Mouse (Mus musculus): Measurements from ENCODE around the gene Tmem52. TPM values are rescaled to one million over a fixed set of nuclear protein-coding genes. Genes with fewer than 3 reads are reported as not detected.

Gene Tmem52
- polyA plus RNA-seq, 1 experiment from 2014 or later: not detected

DNA sequence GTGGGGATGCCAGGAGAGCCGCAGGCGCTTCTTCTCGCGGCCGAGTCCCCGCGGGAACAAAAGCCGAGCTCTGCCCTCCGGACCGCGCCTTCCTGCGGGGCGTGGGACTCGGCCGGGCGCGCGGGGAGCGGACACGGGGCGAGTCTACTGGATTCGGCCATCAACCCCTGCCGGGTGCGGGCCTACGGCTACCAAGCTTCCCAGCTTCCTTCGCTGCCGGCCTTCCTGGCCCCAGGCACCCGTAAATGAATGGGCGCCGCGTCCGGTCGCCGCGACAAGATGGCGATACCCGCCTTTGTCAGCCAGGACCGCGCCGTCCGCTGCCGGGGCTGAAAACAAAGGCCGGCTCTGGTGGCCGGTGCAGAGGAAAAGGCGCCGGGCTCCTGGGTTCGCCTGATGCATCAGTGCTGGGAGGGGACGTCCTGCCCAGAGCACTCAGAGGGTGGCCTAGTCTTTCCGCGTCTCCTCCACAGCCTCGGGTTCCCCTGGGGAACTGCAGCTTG lies 23.3 kb downstream of the Tmem52 start:
- peaks cover 51% of the 10 kb centered on the region for H3K4me1 ChIP-seq (replicated peaks)
- no peaks in the 10 kb centered on the region for H3K36me3 ChIP-seq
- peak overlapping the region; percentile 97 for H3K27ac ChIP-seq
- H3K9ac ChIP-seq: peak overlapping the region; percentile 100
- no peak for ATAC-seq (ENCODE audit: low FRiP score)
- peak overlapping the region; percentile 82 for H3K4me2 ChIP-seq
- under 1% methylated on average over 51 of the region's 51 CpGs for WGBS
- no peaks in the 10 kb centered on the region for H3K9me3 ChIP-seq
- no peaks in the 10 kb centered on the region for H3K27me3 ChIP-seq
- peak overlapping the region; percentile 99 for H3K4me3 ChIP-seq

- no peaks in the 10 kb centered on the region for H3K36me3 ChIP-seq
- 80% methylated on average over 4 of the region's 4 CpGs for WGBS
- no peaks in the 10 kb centered on the region for H3K27me3 ChIP-seq
- no peak overlapping the region for H3K27ac ChIP-seq
- peak overlapping the region; percentile 82; the same call in 1 of the 2 replicates for H3K4me2 ChIP-seq
- no peak overlapping the region for H3K9ac ChIP-seq
- ATAC-seq (ENCODE audit: low FRiP score): no peak
- peaks cover 38% of the 10 kb centered on the region for H3K4me1 ChIP-seq (replicated peaks)
- H3K9me3 ChIP-seq: no peaks in the 10 kb centered on the region
- H3K4me3 ChIP-seq: no peak overlapping the region
These were observed 26.0 kb downstream of the Tmem52 start for GRCm38 (mm10) chr4:155494891-155495290.

DNA sequence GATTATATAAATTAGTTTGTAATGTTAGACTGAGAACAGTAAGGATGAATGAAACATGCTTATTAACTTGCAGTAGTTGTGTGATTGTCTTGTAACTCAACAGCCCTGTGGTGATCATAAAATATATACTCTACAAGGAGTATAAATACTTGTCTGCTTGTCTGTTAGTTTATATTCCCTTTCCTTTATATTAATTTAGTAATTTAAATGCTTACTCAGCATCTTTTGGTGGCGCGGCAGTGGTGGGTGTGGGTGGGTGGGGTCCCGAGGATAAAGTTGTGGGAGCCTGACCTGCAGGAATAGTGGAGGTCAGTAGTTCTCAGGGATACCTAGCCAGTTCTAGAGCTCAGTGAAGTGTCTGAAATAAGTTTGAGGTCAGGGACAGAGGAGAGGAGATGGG lies 29.0 kb downstream of the Tmem52 start:
- Histone ChIP-seq H3K27me3 (no peaks in the 10 kb centered on the region), H3K9ac (no peak overlapping the region), H3K4me3 (no peak overlapping the region), H3K27ac (no peak overlapping the region), H3K9me3 (no peaks in the 10 kb centered on the region), H3K36me3 (peaks cover 4% of the 10 kb centered on the region; the same call in 1 of the 2 replicates), H3K4me2 (no peak overlapping the region), H3K4me1 (replicated peaks) (peaks cover 35% of the 10 kb centered on the region)
- no peak for ATAC-seq (ENCODE audit: low FRiP score)
- WGBS: 83% methylated on average over 3 of the region's 3 CpGs

DNA sequence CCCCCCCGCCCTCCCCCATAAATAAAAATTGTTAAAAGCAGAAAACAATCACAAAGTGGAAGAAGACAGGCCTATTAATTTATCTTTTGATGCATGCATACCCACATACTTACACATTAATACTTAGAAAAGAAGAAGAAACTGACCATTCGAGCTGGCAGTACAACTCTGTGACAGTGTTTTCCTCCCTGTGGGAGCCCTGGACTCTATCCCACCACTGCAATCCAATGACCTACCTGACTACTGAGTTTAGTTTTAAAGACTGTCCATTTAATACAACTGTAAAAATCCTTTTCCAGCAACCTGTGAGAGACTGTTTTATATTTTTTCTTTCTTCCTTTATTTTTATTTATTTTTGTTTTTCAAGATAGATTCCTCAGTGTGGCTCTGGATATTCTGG lies 32.2 kb downstream of the Tmem52 start:
- no peak for ATAC-seq (ENCODE audit: low FRiP score)

DNA sequence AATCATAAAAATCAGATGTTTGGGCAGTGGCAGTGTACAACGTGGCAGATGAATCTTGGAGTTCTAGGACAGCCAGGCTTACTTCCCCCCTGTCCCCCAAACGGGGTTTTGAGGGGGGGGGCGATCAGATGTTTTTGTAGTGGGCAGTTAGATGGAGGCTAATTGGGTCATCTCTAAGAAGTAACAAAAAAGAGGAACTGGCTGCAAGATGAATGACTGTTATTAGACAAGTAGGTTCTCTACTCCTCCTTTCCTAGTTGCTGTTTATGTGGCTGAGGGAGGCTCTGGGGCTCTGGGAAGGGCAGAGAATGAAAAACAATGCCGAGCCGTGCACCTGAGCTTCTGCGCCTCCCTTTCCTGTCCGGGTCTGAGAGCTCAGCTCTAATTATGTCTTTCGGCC lies 36.2 kb downstream of the Tmem52 start:
- Histone ChIP-seq H3K9ac (no peak overlapping the region), H3K4me1 (replicated peaks) (peaks cover 43% of the 10 kb centered on the region), H3K4me3 (no peak overlapping the region), H3K27me3 (no peaks in the 10 kb centered on the region), H3K4me2 (no peak overlapping the region), H3K9me3 (no peaks in the 10 kb centered on the region), H3K36me3 (peaks cover 4% of the 10 kb centered on the region; the same call in 1 of the 2 replicates), H3K27ac (peak overlapping the region; percentile 1; the same call in 1 of the 2 replicates)
- ATAC-seq (ENCODE audit: low FRiP score): no peak
- WGBS: 75% methylated on average over 8 of the region's 8 CpGs

More for the DNA sequence above, 32.2 kb downstream of the Tmem52 start:
- peaks cover 4% of the 10 kb centered on the region; the same call in 1 of the 2 replicates for H3K36me3 ChIP-seq
- no peak overlapping the region for H3K27ac ChIP-seq
- no peaks in the 10 kb centered on the region for H3K9me3 ChIP-seq
- WGBS: 75% methylated on average over 2 of the region's 2 CpGs
- no peak overlapping the region for H3K4me3 ChIP-seq
- no peak overlapping the region for H3K9ac ChIP-seq
- no peaks in the 10 kb centered on the region for H3K27me3 ChIP-seq
- H3K4me2 ChIP-seq: no peak overlapping the region
- peaks cover 38% of the 10 kb centered on the region for H3K4me1 ChIP-seq (replicated peaks)

- Histone ChIP-seq H3K27ac (no peak overlapping the region), H3K4me2 (no peak overlapping the region), H3K36me3 (peaks cover 4% of the 10 kb centered on the region; the same call in 1 of the 2 replicates), H3K9ac (no peak overlapping the region), H3K4me3 (no peak overlapping the region), H3K4me1 (replicated peaks) (peaks cover 48% of the 10 kb centered on the region), H3K27me3 (no peaks in the 10 kb centered on the region), H3K9me3 (no peaks in the 10 kb centered on the region)
- 84% methylated on average over 5 of the region's 5 CpGs for WGBS
- no peak for ATAC-seq (ENCODE audit: low FRiP score)
These were observed 36.9 kb downstream of the Tmem52 start for GRCm38 (mm10) chr4:155505671-155506295.

GRCm38 (mm10) chr4:155508614-155509013 lies 39.7 kb downstream of the Tmem52 start:
- Histone ChIP-seq H3K27ac (no peak overlapping the region), H3K4me3 (no peak overlapping the region), H3K36me3 (no peaks in the 10 kb centered on the region), H3K9me3 (no peaks in the 10 kb centered on the region), H3K9ac (no peak overlapping the region), H3K4me2 (no peak overlapping the region), H3K4me1 (replicated peaks) (peaks cover 41% of the 10 kb centered on the region), H3K27me3 (no peaks in the 10 kb centered on the region)
- WGBS: 94% methylated on average over 4 of the region's 4 CpGs
- ATAC-seq (ENCODE audit: low FRiP score): no peak

DNA sequence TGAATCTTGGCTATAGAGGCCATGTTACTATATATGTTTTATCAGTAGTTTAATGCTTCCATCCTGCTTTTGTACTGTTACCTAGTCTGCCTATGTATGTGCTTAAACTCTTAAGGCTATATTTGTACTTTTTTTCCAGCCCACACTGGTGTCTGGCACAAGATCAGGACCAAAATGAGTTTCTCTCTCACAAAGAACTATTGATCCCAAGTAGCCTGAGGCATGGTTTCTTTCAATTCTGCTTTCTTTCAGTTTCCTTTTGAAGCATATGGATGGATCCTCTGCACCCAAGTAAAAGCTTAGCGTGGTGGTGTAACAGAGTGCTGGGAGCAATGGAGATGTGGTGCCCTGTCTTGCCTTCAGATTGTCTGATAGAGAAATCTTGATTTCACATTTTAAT lies 42.1 kb downstream of the Tmem52 start:
- no peak overlapping the region for H3K27ac ChIP-seq
- no peak overlapping the region for H3K4me2 ChIP-seq
- no peaks in the 10 kb centered on the region for H3K9me3 ChIP-seq
- peaks cover 21% of the 10 kb centered on the region for H3K4me1 ChIP-seq (replicated peaks)
- no peak overlapping the region for H3K4me3 ChIP-seq
- H3K9ac ChIP-seq: no peak overlapping the region
- no peaks in the 10 kb centered on the region for H3K27me3 ChIP-seq
- WGBS: 78% methylated on average over 1 of the region's 1 CpGs
- H3K36me3 ChIP-seq: no peaks in the 10 kb centered on the region
- ATAC-seq (ENCODE audit: low FRiP score): no peak

DNA sequence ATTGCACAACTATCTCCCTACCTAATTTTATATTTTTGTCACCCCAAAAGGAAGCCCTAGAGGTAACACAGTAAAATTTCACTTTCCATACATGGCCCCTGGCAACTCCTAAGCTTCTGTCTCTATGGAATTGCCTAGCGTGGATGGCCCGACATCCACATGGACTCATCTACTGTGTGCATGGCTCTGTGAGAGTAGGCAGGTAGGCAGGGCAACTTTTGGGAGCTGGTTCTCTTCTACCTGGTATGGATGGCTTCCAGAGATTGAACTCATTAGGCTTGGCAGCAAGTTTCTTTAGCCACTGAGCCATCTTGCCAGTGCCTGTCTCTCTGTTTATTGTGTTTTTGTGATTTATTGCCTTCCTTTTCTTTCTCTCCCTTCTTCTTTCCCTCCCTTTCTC lies 45.9 kb downstream of the Tmem52 start:
- ATAC-seq (ENCODE audit: low FRiP score): no peak
- no peaks in the 10 kb centered on the region for H3K27me3 ChIP-seq
- WGBS: 74% methylated on average over 2 of the region's 2 CpGs
- H3K9ac ChIP-seq: no peak overlapping the region
- no peak overlapping the region for H3K4me2 ChIP-seq
- H3K27ac ChIP-seq: no peak overlapping the region
- H3K9me3 ChIP-seq: no peaks in the 10 kb centered on the region
- no peak overlapping the region for H3K4me3 ChIP-seq
- H3K4me1 ChIP-seq (replicated peaks): peaks cover 11% of the 10 kb centered on the region
- peaks cover 7% of the 10 kb centered on the region; the same call in 1 of the 2 replicates for H3K36me3 ChIP-seq

GRCm38 (mm10) chr4:155517948-155518517 lies 49.1 kb downstream of the Tmem52 start:
- H3K9me3 ChIP-seq: no peaks in the 10 kb centered on the region
- no peak overlapping the region for H3K27ac ChIP-seq
- no peaks in the 10 kb centered on the region for H3K27me3 ChIP-seq
- H3K4me1 ChIP-seq (replicated peaks): no peaks in the 10 kb centered on the region
- no peak for ATAC-seq (ENCODE audit: low FRiP score)
- H3K4me3 ChIP-seq: no peak overlapping the region
- H3K9ac ChIP-seq: no peak overlapping the region
- H3K36me3 ChIP-seq: peaks cover 18% of the 10 kb centered on the region
- WGBS: 90% methylated on average over 7 of the region's 7 CpGs
- H3K4me2 ChIP-seq: no peak overlapping the region

All from hindbrain, embryonic 13.5 days (tissue).